Mouse (Mus musculus): ENCODE data around the gene Gm11985.

- no peak for TF ChIP-seq CTCF (IDR thresholded peaks at IDR 0.05; ENCODE audit: low read depth, low read length)
- no peak for TF ChIP-seq POLR2A (IDR thresholded peaks at IDR 0.05; ENCODE audit: extremely low read depth, insufficient read depth, low read length)
These were observed 4.3 kb upstream of the Gm11985 start for GRCm38 (mm10) chr11:7192710-7193109.
